Mouse (Mus musculus) liver, postnatal 0 days (tissue): ENCODE measurements at regions not wholly inside any gene's neighbourhood (a gene's known extent, or its start where the extent isn't known, plus 50 kb on each side); places are given as distances from the start of the nearest gene placed in this dataset.

Experiments used
- ATAC-seq: fragments of 200-750 bp; cut with Nextera tagmentation; 2 replicates; pipeline ENCODE4 v1.8.0; 2017; ENCODE audit warnings: mild to moderate bottlenecking, moderate library complexity
- DNase-seq: peaks from one replicate; pipeline ENCODE4 v3.0.0-alpha.2; 2016
- H3K27ac ChIP-seq: fragments of 300-500 bp; sonication (generic); 2 replicates; pipeline ENCODE4 v1.5.1; 2014; ENCODE audit warnings: antibody characterized with exemption, moderate library complexity, mild to moderate bottlenecking, low read depth
- H3K27me3 ChIP-seq: fragments of 300-500 bp; sonication (generic); 2 replicates; pipeline ENCODE4 v1.6.1; 2014; ENCODE audit warnings: low read length, control low read depth, mixed read lengths; ENCODE audit not compliant: insufficient read depth
- H3K36me3 ChIP-seq: fragments of 300-500 bp; sonication (generic); replicated peaks from 2 replicates; pipeline ENCODE4 v1.6.1; 2014; ENCODE audit warnings: mild to moderate bottlenecking, control low read depth, low read length, moderate library complexity, mixed read lengths; ENCODE audit not compliant: insufficient read depth
- H3K4me1 ChIP-seq: fragments of 300-500 bp; sonication (generic); 2 replicates; pipeline ENCODE4 v1.6.1; 2014; ENCODE audit warnings: antibody characterized with exemption, mild to moderate bottlenecking, control low read depth; ENCODE audit not compliant: insufficient read depth
- H3K4me2 ChIP-seq: fragments of 300-500 bp; sonication (generic); 2 replicates; pipeline ENCODE4 v1.6.1; 2014; ENCODE audit warnings: low read depth, mild to moderate bottlenecking, low read length, moderate library complexity, mixed read lengths
- H3K4me3 ChIP-seq: fragments of 300-500 bp; sonication (generic); 2 replicates; pipeline ENCODE4 v1.5.1; 2014; ENCODE audit warnings: low read depth, low read length
- H3K9ac ChIP-seq: fragments of 300-500 bp; sonication (generic); replicated peaks from 2 replicates; pipeline ENCODE4 v1.6.1; 2014; ENCODE audit warnings: mild to moderate bottlenecking, moderate library complexity
- H3K9me3 ChIP-seq: fragments of 300-500 bp; sonication (generic); 2 replicates; pipeline ENCODE4 v1.6.1; 2016; ENCODE audit warnings: mild to moderate bottlenecking, control low read depth, low read length, mixed read lengths
- CTCF ChIP-seq: sonication (generic); IDR thresholded peaks from 2 replicates; pipeline ENCODE4 v1.5.1; 2016; ENCODE audit warnings: antibody characterized with exemption, low read depth
- EP300 ChIP-seq: IDR thresholded peaks from 2 replicates; pipeline ENCODE4 v1.6.1; 2016; ENCODE audit warnings: antibody characterized with exemption, low read depth, mild to moderate bottlenecking
- WGBS: fragments of 180-500 bp; shearing (Covaris S2); extraction: QIAGEN DNeasy Blood & Tissue Kit; methylation state at CpG from one replicate; pipeline ENCODE4 v1.1.7; 2014; ENCODE audit not compliant: insufficient replicate concordance; 5-methylcytosine and 5-hydroxymethylcytosine counted together

- no peaks in the 10 kb centered on the region for H3K4me1 ChIP-seq
- 37% methylated on average over 7 of the region's 7 CpGs for WGBS
- no peak overlapping the region for H3K27ac ChIP-seq
- no peaks in the 10 kb centered on the region for H3K36me3 ChIP-seq
- TF ChIP-seq EP300 (no peak), CTCF (peak; percentile 31)
- no peaks in the 10 kb centered on the region for H3K9me3 ChIP-seq
- H3K4me2 ChIP-seq: no peak overlapping the region
- H3K27me3 ChIP-seq: no peaks in the 10 kb centered on the region
- ATAC-seq: no peak
- no peak overlapping the region for H3K4me3 ChIP-seq
- no peak overlapping the region for H3K9ac ChIP-seq
- DNase-seq: no peak
Observed at GRCm38 (mm10) chr5:106002330-106002729, 126.0 kb downstream of the Zfp326 start.

GRCm38 (mm10) chr5:105994218-105994617 lies 117.9 kb downstream of the Zfp326 start:
- Histone ChIP-seq H3K27ac (no peak overlapping the region), H3K4me2 (no peak overlapping the region), H3K9ac (no peak overlapping the region), H3K4me1 (no peaks in the 10 kb centered on the region), H3K36me3 (no peaks in the 10 kb centered on the region), H3K27me3 (no peaks in the 10 kb centered on the region), H3K4me3 (no peak overlapping the region), H3K9me3 (no peaks in the 10 kb centered on the region)
- 76% methylated on average over 1 of the region's 1 CpGs for WGBS
- no peak for TF ChIP-seq CTCF
- no peak for TF ChIP-seq EP300
- DNase-seq: no peak
- ATAC-seq: no peak

GRCm38 (mm10) chr5:105993066-105993760 lies 116.8 kb downstream of the Zfp326 start:
- Histone ChIP-seq H3K36me3 (no peaks in the 10 kb centered on the region), H3K27ac (no peak overlapping the region), H3K4me1 (no peaks in the 10 kb centered on the region), H3K27me3 (no peaks in the 10 kb centered on the region), H3K4me3 (no peak overlapping the region), H3K4me2 (no peak overlapping the region), H3K9me3 (no peaks in the 10 kb centered on the region), H3K9ac (no peak overlapping the region)
- WGBS: 67% methylated on average over 15 of the region's 15 CpGs
- no peak for TF ChIP-seq EP300
- no peak for TF ChIP-seq CTCF
- DNase-seq (no peak), ATAC-seq (no peak)

GRCm38 (mm10) chr5:105990777-105991176 lies 114.4 kb downstream of the Zfp326 start:
- ATAC-seq: no peak

GRCm38 (mm10) chr5:105986401-105986800 lies 110.0 kb downstream of the Zfp326 start:
- WGBS: 39% methylated on average over 7 of the region's 7 CpGs
- DNase-seq (peak; percentile 17), ATAC-seq (no peak)
- Histone ChIP-seq H3K9ac (no peak overlapping the region), H3K27ac (no peak overlapping the region), H3K4me3 (no peak overlapping the region), H3K36me3 (no peaks in the 10 kb centered on the region), H3K4me1 (no peaks in the 10 kb centered on the region), H3K27me3 (no peaks in the 10 kb centered on the region), H3K4me2 (no peak overlapping the region), H3K9me3 (no peaks in the 10 kb centered on the region)
- TF ChIP-seq EP300 (no peak), CTCF (peak; percentile 46)

More at GRCm38 (mm10) chr5:105990777-105991176, 114.4 kb downstream of the Zfp326 start:
- TF ChIP-seq EP300 (no peak), CTCF (no peak)
- no peak overlapping the region for H3K4me2 ChIP-seq
- WGBS: 85% methylated on average over 12 of the region's 12 CpGs
- H3K36me3 ChIP-seq: no peaks in the 10 kb centered on the region
- H3K9ac ChIP-seq: no peak overlapping the region
- no peak overlapping the region for H3K27ac ChIP-seq
- H3K27me3 ChIP-seq: no peaks in the 10 kb centered on the region
- no peak for DNase-seq
- H3K4me1 ChIP-seq: no peaks in the 10 kb centered on the region
- H3K4me3 ChIP-seq: no peak overlapping the region
- no peaks in the 10 kb centered on the region for H3K9me3 ChIP-seq

- Histone ChIP-seq H3K4me2 (no peak overlapping the region), H3K9ac (no peak overlapping the region), H3K36me3 (no peaks in the 10 kb centered on the region), H3K27ac (no peak overlapping the region), H3K9me3 (no peaks in the 10 kb centered on the region), H3K4me3 (no peak overlapping the region), H3K4me1 (no peaks in the 10 kb centered on the region), H3K27me3 (no peaks in the 10 kb centered on the region)
- no peak for ATAC-seq
- WGBS: 73% methylated on average over 5 of the region's 5 CpGs
- TF ChIP-seq EP300: no peak
- no peak for TF ChIP-seq CTCF
- DNase-seq: no peak
Observed at GRCm38 (mm10) chr5:105983131-105983530, 106.8 kb downstream of the Zfp326 start.
